Mouse (Mus musculus): ENCODE measurements around the gene Tstd1. TPM values are rescaled to one million over a fixed set of nuclear protein-coding genes. Genes with fewer than 3 reads are reported as not detected.

The Tstd1 gene
- polyA plus RNA-seq, 1 experiment from 2014 or later, result 7.5 TPM

- WGBS, result 96% methylated on average over 5 of the region's 5 CpGs
Observed at GRCm38 (mm10) chr1:171445050-171445449, 26.4 kb downstream of the Tstd1 start.

GRCm38 (mm10) chr1:171446854-171447253 is 28.2 kb downstream of the Tstd1 start:
- H3K27ac ChIP-seq, result no peak overlapping the region
- WGBS, result 84% methylated on average over 7 of the region's 7 CpGs
- H3K36me3 ChIP-seq, result peaks cover 5% of the 10 kb centered on the region; the same call in 1 of the 2 replicates
- no peaks in the 10 kb centered on the region for H3K27me3 ChIP-seq (ENCODE audit: low read depth, poor library complexity, severe bottlenecking)
- DNase-seq (ENCODE audit: low spot score), result no peak
- no peak overlapping the region for H3K4me3 ChIP-seq
- H3K4me1 ChIP-seq, result no peaks in the 10 kb centered on the region
- H3K9me3 ChIP-seq (replicated peaks), result no peaks in the 10 kb centered on the region

More at GRCm38 (mm10) chr1:171445050-171445449, 26.4 kb downstream of the Tstd1 start:
- Histone ChIP-seq H3K36me3 (peaks cover 5% of the 10 kb centered on the region; the same call in 1 of the 2 replicates), H3K27me3 (ENCODE audit: low read depth, poor library complexity, severe bottlenecking) (no peaks in the 10 kb centered on the region), H3K9me3 (replicated peaks) (no peaks in the 10 kb centered on the region), H3K4me3 (no peak overlapping the region), H3K27ac (no peak overlapping the region), H3K4me1 (peaks cover 16% of the 10 kb centered on the region)
- DNase-seq (ENCODE audit: low spot score), result no peak

GRCm38 (mm10) chr1:171447692-171448091 is 29.0 kb downstream of the Tstd1 start:
- Histone ChIP-seq H3K36me3 (peaks cover 5% of the 10 kb centered on the region; the same call in 1 of the 2 replicates), H3K4me1 (no peaks in the 10 kb centered on the region), H3K4me3 (no peak overlapping the region), H3K9me3 (replicated peaks) (no peaks in the 10 kb centered on the region), H3K27me3 (ENCODE audit: low read depth, poor library complexity, severe bottlenecking) (no peaks in the 10 kb centered on the region), H3K27ac (no peak overlapping the region)
- DNase-seq (ENCODE audit: low spot score), result no peak
- 72% methylated on average over 10 of the region's 10 CpGs for WGBS

- Histone ChIP-seq H3K27me3 (ENCODE audit: low read depth, poor library complexity, severe bottlenecking) (no peaks in the 10 kb centered on the region), H3K27ac (no peak overlapping the region), H3K4me3 (no peak overlapping the region), H3K4me1 (no peaks in the 10 kb centered on the region), H3K9me3 (replicated peaks) (no peaks in the 10 kb centered on the region), H3K36me3 (no peaks in the 10 kb centered on the region)
- whole genome bisulfite sequencing, result 89% methylated on average over 11 of the region's 11 CpGs
- no peak for DNase-seq (ENCODE audit: low spot score)
Observed at GRCm38 (mm10) chr1:171450062-171450461, 31.4 kb downstream of the Tstd1 start.

- H3K4me3 ChIP-seq, result no peak overlapping the region
- no peaks in the 10 kb centered on the region for H3K9me3 ChIP-seq (replicated peaks)
- H3K27me3 ChIP-seq (ENCODE audit: low read depth, poor library complexity, severe bottlenecking), result no peaks in the 10 kb centered on the region
- H3K27ac ChIP-seq, result no peak overlapping the region
- H3K4me1 ChIP-seq, result no peaks in the 10 kb centered on the region
- no peaks in the 10 kb centered on the region for H3K36me3 ChIP-seq
- DNase-seq (ENCODE audit: low spot score), result no peak
- WGBS, result 91% methylated on average over 10 of the region's 10 CpGs
Observed at GRCm38 (mm10) chr1:171451001-171451400, 32.3 kb downstream of the Tstd1 start.

GRCm38 (mm10) chr1:171452522-171452921 is 33.9 kb downstream of the Tstd1 start:
- 78% methylated on average over 5 of the region's 5 CpGs for WGBS
- Histone ChIP-seq H3K27ac (no peak overlapping the region), H3K27me3 (ENCODE audit: low read depth, poor library complexity, severe bottlenecking) (no peaks in the 10 kb centered on the region), H3K4me1 (no peaks in the 10 kb centered on the region), H3K36me3 (no peaks in the 10 kb centered on the region), H3K4me3 (no peak overlapping the region), H3K9me3 (replicated peaks) (no peaks in the 10 kb centered on the region)
- DNase-seq (ENCODE audit: low spot score), result no peak

GRCm38 (mm10) chr1:171452923-171453322 is 34.3 kb downstream of the Tstd1 start:
- H3K4me3 ChIP-seq, result no peak overlapping the region
- no peaks in the 10 kb centered on the region for H3K36me3 ChIP-seq
- no peaks in the 10 kb centered on the region for H3K4me1 ChIP-seq
- no peaks in the 10 kb centered on the region for H3K27me3 ChIP-seq (ENCODE audit: low read depth, poor library complexity, severe bottlenecking)
- H3K27ac ChIP-seq, result no peak overlapping the region
- no peaks in the 10 kb centered on the region for H3K9me3 ChIP-seq (replicated peaks)
- no peak for DNase-seq (ENCODE audit: low spot score)
- WGBS, result 84% methylated on average over 5 of the region's 5 CpGs

- WGBS, result 80% methylated on average over 6 of the region's 6 CpGs
- Histone ChIP-seq H3K4me3 (no peak overlapping the region), H3K4me1 (peaks cover 5% of the 10 kb centered on the region), H3K27me3 (ENCODE audit: low read depth, poor library complexity, severe bottlenecking) (no peaks in the 10 kb centered on the region), H3K36me3 (no peaks in the 10 kb centered on the region), H3K9me3 (replicated peaks) (no peaks in the 10 kb centered on the region), H3K27ac (no peak overlapping the region)
- no peak for DNase-seq (ENCODE audit: low spot score)
Observed at GRCm38 (mm10) chr1:171454926-171455325, 36.3 kb downstream of the Tstd1 start.

- no peaks in the 10 kb centered on the region for H3K27me3 ChIP-seq (ENCODE audit: low read depth, poor library complexity, severe bottlenecking)
- no peaks in the 10 kb centered on the region for H3K9me3 ChIP-seq (replicated peaks)
- 93% methylated on average over 1 of the region's 1 CpGs for WGBS
- H3K4me1 ChIP-seq, result peaks cover 8% of the 10 kb centered on the region
- peaks cover 10% of the 10 kb centered on the region for H3K36me3 ChIP-seq
- DNase-seq (ENCODE audit: low spot score), result no peak
- no peak overlapping the region for H3K27ac ChIP-seq
- H3K4me3 ChIP-seq, result no peak overlapping the region
Observed at GRCm38 (mm10) chr1:171457568-171457967, 38.9 kb downstream of the Tstd1 start.

- Histone ChIP-seq H3K27me3 (ENCODE audit: low read depth, poor library complexity, severe bottlenecking) (no peaks in the 10 kb centered on the region), H3K27ac (no peak overlapping the region), H3K36me3 (peaks cover 18% of the 10 kb centered on the region), H3K4me1 (peaks cover 8% of the 10 kb centered on the region), H3K9me3 (replicated peaks) (no peaks in the 10 kb centered on the region), H3K4me3 (no peak overlapping the region)
- WGBS, result 60% methylated on average over 5 of the region's 5 CpGs
- no peak for DNase-seq (ENCODE audit: low spot score)
Observed at GRCm38 (mm10) chr1:171459791-171460190, 41.1 kb downstream of the Tstd1 start.

GRCm38 (mm10) chr1:171460551-171461503 is 42.2 kb downstream of the Tstd1 start:
- WGBS, result 94% methylated on average over 22 of the region's 22 CpGs
- Histone ChIP-seq H3K36me3 (peaks cover 18% of the 10 kb centered on the region), H3K4me1 (peaks cover 8% of the 10 kb centered on the region), H3K27me3 (ENCODE audit: low read depth, poor library complexity, severe bottlenecking) (no peaks in the 10 kb centered on the region), H3K27ac (no peak overlapping the region), H3K4me3 (no peak overlapping the region), H3K9me3 (replicated peaks) (no peaks in the 10 kb centered on the region)
- no peak for DNase-seq (ENCODE audit: low spot score)

- Histone ChIP-seq H3K27ac (no peak overlapping the region), H3K4me3 (no peak overlapping the region), H3K4me1 (peaks cover 8% of the 10 kb centered on the region), H3K9me3 (replicated peaks) (no peaks in the 10 kb centered on the region), H3K36me3 (peaks cover 18% of the 10 kb centered on the region), H3K27me3 (ENCODE audit: low read depth, poor library complexity, severe bottlenecking) (no peaks in the 10 kb centered on the region)
- DNase-seq (ENCODE audit: low spot score), result no peak
- 94% methylated on average over 3 of the region's 3 CpGs for WGBS
Observed at GRCm38 (mm10) chr1:171463133-171463532, 44.5 kb downstream of the Tstd1 start.

- no peak for DNase-seq (ENCODE audit: low spot score)
- H3K4me1 ChIP-seq, result no peaks in the 10 kb centered on the region
- H3K27me3 ChIP-seq (ENCODE audit: low read depth, poor library complexity, severe bottlenecking), result no peaks in the 10 kb centered on the region
- peaks cover 18% of the 10 kb centered on the region for H3K36me3 ChIP-seq
- no peak overlapping the region for H3K4me3 ChIP-seq
- H3K27ac ChIP-seq, result no peak overlapping the region
- 91% methylated on average over 5 of the region's 5 CpGs for WGBS
- no peaks in the 10 kb centered on the region for H3K9me3 ChIP-seq (replicated peaks)
Observed at GRCm38 (mm10) chr1:171465749-171466412, 47.2 kb downstream of the Tstd1 start.

Data from limb, embryonic 10.5 days (tissue).